Mouse (Mus musculus): ENCODE results near the gene Cypt3.

Gene Cypt3

DNA sequence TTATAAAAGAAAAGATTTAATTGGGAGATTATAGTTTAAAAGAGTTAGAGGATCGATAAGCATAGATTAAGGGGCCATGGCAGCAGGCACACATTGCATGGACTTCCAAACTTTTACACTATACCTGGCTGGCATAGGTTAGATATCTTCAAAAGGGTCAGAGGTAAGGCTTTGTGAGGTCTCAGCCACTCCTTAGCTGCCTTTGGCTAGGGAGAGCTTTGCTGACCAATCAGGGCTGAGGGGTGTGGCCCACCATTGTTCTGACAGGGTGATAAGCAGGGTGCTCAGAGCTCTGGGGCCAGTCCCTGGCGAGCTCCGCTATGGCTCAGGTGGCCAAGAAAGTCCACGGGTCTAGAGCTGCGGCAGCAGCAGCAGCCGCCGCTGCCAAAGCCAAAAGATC is at the start of gene Cypt3:
Gene Cypt3 (plus strand): TSS at position 301 of the 400 bp plus-strand sequence.
- no peak for DNase-seq (ENCODE audit: low spot score)

DNA sequence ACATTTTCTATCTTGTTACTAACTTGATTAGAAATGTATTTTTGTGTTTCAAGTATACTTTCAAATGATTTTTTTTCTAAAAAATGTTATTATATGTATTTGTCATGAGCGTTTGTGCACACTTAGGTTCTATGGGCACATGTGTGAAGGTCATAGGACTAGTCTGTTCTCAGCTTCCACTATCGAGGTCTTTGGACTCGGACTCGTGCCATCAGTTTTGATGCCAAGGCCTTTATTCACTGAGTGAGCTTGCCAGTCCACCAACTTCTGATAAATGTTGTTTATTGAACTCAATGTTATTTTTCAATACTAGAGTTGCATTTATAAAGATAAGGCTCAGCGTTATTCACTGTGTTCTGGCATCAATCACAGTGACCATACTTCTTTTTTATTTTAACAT is 42.9 kb upstream of the Cypt3 start:
- no peak for DNase-seq (ENCODE audit: low spot score)

DNA sequence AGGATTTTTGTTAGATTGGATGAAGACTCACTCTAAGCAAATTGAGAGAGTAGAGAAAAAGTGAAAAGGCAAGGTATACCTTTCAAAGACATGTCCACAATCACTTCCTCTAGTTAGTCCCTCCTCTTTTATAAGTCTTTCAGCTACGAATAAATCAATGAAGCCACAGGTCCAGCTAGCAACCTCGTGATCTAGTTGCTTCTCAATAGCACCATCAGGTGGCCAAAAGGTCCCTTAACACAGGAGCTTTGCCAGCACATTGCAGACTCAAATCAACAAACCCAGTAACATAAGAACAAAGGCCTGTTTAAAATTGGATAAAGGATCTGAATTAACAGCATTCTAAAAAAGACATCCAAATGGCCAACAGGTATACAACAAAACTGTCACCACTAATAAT is 30.0 kb upstream of the Cypt3 start:
- DNase-seq (ENCODE audit: low spot score) = no peak

DNA sequence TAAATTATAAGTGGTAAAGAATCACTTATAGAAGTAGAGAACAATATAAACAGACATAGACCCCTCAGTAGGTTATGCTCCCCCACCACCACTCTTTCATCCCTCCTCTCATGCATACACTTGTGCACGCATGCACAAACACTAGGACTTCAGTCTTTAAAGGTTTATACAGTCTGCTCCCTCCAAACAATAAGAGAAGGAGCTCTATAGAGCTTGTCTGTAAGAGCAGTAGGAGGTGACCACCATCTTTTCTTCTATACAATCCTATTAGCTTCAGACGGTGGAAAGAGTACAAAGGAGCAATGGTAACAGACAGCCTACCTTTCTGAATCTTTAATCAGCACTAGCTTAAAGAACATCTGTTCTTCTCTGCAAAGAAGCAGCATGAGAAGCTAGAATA is 1.8 kb upstream of the Cypt3 start:
- no peak for DNase-seq (ENCODE audit: low spot score)

DNA sequence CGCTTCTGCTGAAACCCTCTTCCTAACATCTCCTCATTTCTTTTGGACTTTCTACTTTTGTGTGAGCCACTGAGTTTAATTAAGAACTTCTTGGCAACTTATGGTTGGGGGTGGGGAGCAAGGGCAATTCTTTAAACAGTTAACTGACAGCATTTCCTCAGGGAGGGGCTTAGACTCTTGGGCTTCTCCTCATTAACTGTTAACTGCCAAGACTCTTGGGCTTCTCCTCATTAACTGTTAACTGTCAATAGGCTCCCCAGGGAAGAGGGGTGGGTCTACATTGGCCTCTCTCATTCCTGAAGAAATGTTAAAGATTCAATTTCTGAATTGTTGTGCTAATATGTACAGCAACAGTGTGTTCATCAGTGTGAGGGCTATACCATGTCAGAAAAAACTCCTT is 6.3 kb downstream of the Cypt3 start:
- no peak for DNase-seq (ENCODE audit: low spot score)

DNA sequence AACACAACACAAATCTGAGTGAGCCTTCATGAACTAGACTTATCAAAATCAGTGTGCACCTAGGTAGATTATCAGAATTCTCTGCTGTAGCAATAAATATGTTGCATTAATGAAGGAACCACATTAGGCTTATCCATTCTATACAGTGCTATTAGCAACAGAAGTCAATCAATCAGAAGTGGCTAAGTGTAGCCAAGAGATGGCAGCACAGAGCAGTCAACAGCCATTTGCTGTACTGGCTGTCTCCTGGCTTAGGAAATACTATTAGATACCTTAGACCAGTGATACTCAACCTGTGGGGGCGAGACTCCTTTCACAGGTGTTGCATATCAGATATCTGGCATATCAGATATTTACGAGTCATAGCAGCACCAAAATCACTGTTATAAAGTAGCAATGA is 41.2 kb downstream of the Cypt3 start:
- DNase-seq (ENCODE audit: low spot score) = no peak
